Mouse (Mus musculus) brain, embryonic 14.5 days (tissue): ENCODE data around the gene Sim2.

Experiments used
- CTCF ChIP-seq: fragments of 200-500 bp; IDR thresholded peaks from 2 replicates; pipeline ENCODE4 v1.5.1; 2012; ENCODE audit warnings: inconsistent platforms, mild to moderate bottlenecking, moderate library complexity, borderline replicate concordance; ENCODE audit not compliant: insufficient read depth, insufficient read length; ENCODE audit errors: extremely low read depth
- POLR2A ChIP-seq: fragments of 200-500 bp; IDR thresholded peaks from 2 replicates; pipeline ENCODE4 v1.6.1; 2012; ENCODE audit warnings: mild to moderate bottlenecking, inconsistent platforms, borderline replicate concordance; ENCODE audit not compliant: poor library complexity, insufficient read depth, insufficient read length, severe bottlenecking; ENCODE audit errors: extremely low read depth

- TF ChIP-seq POLR2A (no peak), CTCF (no peak)
These were observed 37.6 kb downstream of the Sim2 start for GRCm38 (mm10) chr16:94122347-94122746.
